Mouse (Mus musculus): Measurements from ENCODE around the gene Akap5. TPM values are rescaled to one million over a fixed set of nuclear protein-coding genes. Genes with fewer than 3 reads are reported as not detected.

Gene Akap5
- polyA plus RNA-seq, 1 experiment from 2014 or later: 8.8 TPM

GRCm38 (mm10) chr12:76345759-76346455, 21.2 kb downstream of the Akap5 start:
- H3K4me2 ChIP-seq (ENCODE audit: low read length): no peak overlapping the region
- H3K9ac ChIP-seq (replicated peaks; ENCODE audit: low read length): no peak overlapping the region
- H3K9me3 ChIP-seq (ENCODE audit: control insufficient read depth, low read length): no peaks in the 10 kb centered on the region
- H3K27me3 ChIP-seq (ENCODE audit: control insufficient read depth, insufficient read depth, low read length): no peaks in the 10 kb centered on the region
- peaks cover 31% of the 10 kb centered on the region for H3K36me3 ChIP-seq (ENCODE audit: control insufficient read depth, insufficient read depth, low read length)
- ATAC-seq (ENCODE audit: low FRiP score, low TSS enrichment) (no peak), DNase-seq (no peak)
- H3K4me3 ChIP-seq (replicated peaks; ENCODE audit: low read depth, low read length): no peak overlapping the region
- no peaks in the 10 kb centered on the region for H3K4me1 ChIP-seq (ENCODE audit: control insufficient read depth, insufficient read depth, low read length)
- no peak overlapping the region for H3K27ac ChIP-seq (replicated peaks; ENCODE audit: low read depth, low read length)
- 84% methylated on average over 6 of the region's 6 CpGs for WGBS

- H3K9me3 ChIP-seq (ENCODE audit: control insufficient read depth, low read length): no peaks in the 10 kb centered on the region
- 77% methylated on average over 8 of the region's 8 CpGs for WGBS
- ATAC-seq (ENCODE audit: low FRiP score, low TSS enrichment) (no peak), DNase-seq (no peak)
- H3K36me3 ChIP-seq (ENCODE audit: control insufficient read depth, insufficient read depth, low read length): peaks cover 39% of the 10 kb centered on the region
- no peaks in the 10 kb centered on the region for H3K27me3 ChIP-seq (ENCODE audit: control insufficient read depth, insufficient read depth, low read length)
- H3K4me2 ChIP-seq (ENCODE audit: low read length): no peak overlapping the region
- no peak overlapping the region for H3K27ac ChIP-seq (replicated peaks; ENCODE audit: low read depth, low read length)
- H3K9ac ChIP-seq (replicated peaks; ENCODE audit: low read length): no peak overlapping the region
- H3K4me3 ChIP-seq (replicated peaks; ENCODE audit: low read depth, low read length): no peak overlapping the region
- no peaks in the 10 kb centered on the region for H3K4me1 ChIP-seq (ENCODE audit: control insufficient read depth, insufficient read depth, low read length)
Measured at GRCm38 (mm10) chr12:76349680-76350220, 25.1 kb downstream of the Akap5 start.

- H3K4me3 ChIP-seq (replicated peaks; ENCODE audit: low read depth, low read length): no peak overlapping the region
- DNase-seq (no peak), ATAC-seq (ENCODE audit: low FRiP score, low TSS enrichment) (no peak)
- no peaks in the 10 kb centered on the region for H3K36me3 ChIP-seq (ENCODE audit: control insufficient read depth, insufficient read depth, low read length)
- H3K27me3 ChIP-seq (ENCODE audit: control insufficient read depth, insufficient read depth, low read length): no peaks in the 10 kb centered on the region
- no peak overlapping the region for H3K27ac ChIP-seq (replicated peaks; ENCODE audit: low read depth, low read length)
- 35% methylated on average over 1 of the region's 1 CpGs for WGBS
- H3K9me3 ChIP-seq (ENCODE audit: control insufficient read depth, low read length): no peaks in the 10 kb centered on the region
- H3K9ac ChIP-seq (replicated peaks; ENCODE audit: low read length): no peak overlapping the region
- no peak overlapping the region for H3K4me2 ChIP-seq (ENCODE audit: low read length)
- no peaks in the 10 kb centered on the region for H3K4me1 ChIP-seq (ENCODE audit: control insufficient read depth, insufficient read depth, low read length)
Measured at GRCm38 (mm10) chr12:76360868-76361267, 36.2 kb downstream of the Akap5 start.

GRCm38 (mm10) chr12:76361405-76362302, 37.0 kb downstream of the Akap5 start:
- no peak overlapping the region for H3K4me2 ChIP-seq (ENCODE audit: low read length)
- 72% methylated on average over 9 of the region's 9 CpGs for WGBS
- H3K4me3 ChIP-seq (replicated peaks; ENCODE audit: low read depth, low read length): no peak overlapping the region
- ATAC-seq (ENCODE audit: low FRiP score, low TSS enrichment) (no peak), DNase-seq (no peak)
- no peaks in the 10 kb centered on the region for H3K4me1 ChIP-seq (ENCODE audit: control insufficient read depth, insufficient read depth, low read length)
- no peak overlapping the region for H3K27ac ChIP-seq (replicated peaks; ENCODE audit: low read depth, low read length)
- no peaks in the 10 kb centered on the region for H3K36me3 ChIP-seq (ENCODE audit: control insufficient read depth, insufficient read depth, low read length)
- H3K9ac ChIP-seq (replicated peaks; ENCODE audit: low read length): no peak overlapping the region
- no peaks in the 10 kb centered on the region for H3K27me3 ChIP-seq (ENCODE audit: control insufficient read depth, insufficient read depth, low read length)
- H3K9me3 ChIP-seq (ENCODE audit: control insufficient read depth, low read length): no peaks in the 10 kb centered on the region

- ATAC-seq (ENCODE audit: low FRiP score, low TSS enrichment): no peak
- WGBS: 88% methylated on average over 9 of the region's 9 CpGs
- H3K4me2 ChIP-seq (ENCODE audit: low read length): no peak overlapping the region
- peaks cover 3% of the 10 kb centered on the region for H3K4me1 ChIP-seq (ENCODE audit: control insufficient read depth, insufficient read depth, low read length)
- no peaks in the 10 kb centered on the region for H3K9me3 ChIP-seq (ENCODE audit: control insufficient read depth, low read length)
- H3K4me3 ChIP-seq (replicated peaks; ENCODE audit: low read depth, low read length): no peak overlapping the region
- H3K27ac ChIP-seq (replicated peaks; ENCODE audit: low read depth, low read length): no peak overlapping the region
- no peaks in the 10 kb centered on the region for H3K36me3 ChIP-seq (ENCODE audit: control insufficient read depth, insufficient read depth, low read length)
- no peaks in the 10 kb centered on the region for H3K27me3 ChIP-seq (ENCODE audit: control insufficient read depth, insufficient read depth, low read length)
- H3K9ac ChIP-seq (replicated peaks; ENCODE audit: low read length): no peak overlapping the region
- DNase-seq: no peak
Measured at GRCm38 (mm10) chr12:76362303-76362676, 37.6 kb downstream of the Akap5 start.

GRCm38 (mm10) chr12:76366276-76366675, 41.6 kb downstream of the Akap5 start:
- Histone ChIP-seq H3K27me3 (ENCODE audit: control insufficient read depth, insufficient read depth, low read length) (no peaks in the 10 kb centered on the region), H3K36me3 (ENCODE audit: control insufficient read depth, insufficient read depth, low read length) (no peaks in the 10 kb centered on the region), H3K27ac (replicated peaks; ENCODE audit: low read depth, low read length) (no peak overlapping the region), H3K4me2 (ENCODE audit: low read length) (no peak overlapping the region), H3K4me3 (replicated peaks; ENCODE audit: low read depth, low read length) (no peak overlapping the region), H3K4me1 (ENCODE audit: control insufficient read depth, insufficient read depth, low read length) (peaks cover 15% of the 10 kb centered on the region), H3K9me3 (ENCODE audit: control insufficient read depth, low read length) (no peaks in the 10 kb centered on the region), H3K9ac (replicated peaks; ENCODE audit: low read length) (no peak overlapping the region)
- WGBS: 87% methylated on average over 3 of the region's 3 CpGs
- DNase-seq: no peak
- ATAC-seq (ENCODE audit: low FRiP score, low TSS enrichment): no peak

- Histone ChIP-seq H3K4me1 (ENCODE audit: control insufficient read depth, insufficient read depth, low read length) (peaks cover 24% of the 10 kb centered on the region), H3K4me2 (ENCODE audit: low read length) (peak overlapping the region; percentile 88), H3K9ac (replicated peaks; ENCODE audit: low read length) (no peak overlapping the region), H3K4me3 (replicated peaks; ENCODE audit: low read depth, low read length) (no peak overlapping the region), H3K9me3 (ENCODE audit: control insufficient read depth, low read length) (no peaks in the 10 kb centered on the region), H3K36me3 (ENCODE audit: control insufficient read depth, insufficient read depth, low read length) (no peaks in the 10 kb centered on the region), H3K27me3 (ENCODE audit: control insufficient read depth, insufficient read depth, low read length) (no peaks in the 10 kb centered on the region), H3K27ac (replicated peaks; ENCODE audit: low read depth, low read length) (no peak overlapping the region)
- ATAC-seq (ENCODE audit: low FRiP score, low TSS enrichment) (no peak), DNase-seq (peak; percentile 47)
- WGBS: 27% methylated on average over 14 of the region's 14 CpGs
Measured at GRCm38 (mm10) chr12:76367096-76367995, 42.7 kb downstream of the Akap5 start.

GRCm38 (mm10) chr12:76368201-76368789, 43.6 kb downstream of the Akap5 start:
- WGBS: 8% methylated on average over 9 of the region's 9 CpGs
- no peaks in the 10 kb centered on the region for H3K36me3 ChIP-seq (ENCODE audit: control insufficient read depth, insufficient read depth, low read length)

More at GRCm38 (mm10) chr12:76368201-76368789, 43.6 kb downstream of the Akap5 start:
- H3K9me3 ChIP-seq (ENCODE audit: control insufficient read depth, low read length): no peaks in the 10 kb centered on the region
- no peaks in the 10 kb centered on the region for H3K27me3 ChIP-seq (ENCODE audit: control insufficient read depth, insufficient read depth, low read length)
- DNase-seq (no peak), ATAC-seq (ENCODE audit: low FRiP score, low TSS enrichment) (no peak)
- H3K4me1 ChIP-seq (ENCODE audit: control insufficient read depth, insufficient read depth, low read length): peaks cover 24% of the 10 kb centered on the region
- H3K4me3 ChIP-seq (replicated peaks; ENCODE audit: low read depth, low read length): peak overlapping the region; percentile 92
- peak overlapping the region; percentile 99 for H3K9ac ChIP-seq (replicated peaks; ENCODE audit: low read length)
- H3K27ac ChIP-seq (replicated peaks; ENCODE audit: low read depth, low read length): peak overlapping the region; percentile 98
- H3K4me2 ChIP-seq (ENCODE audit: low read length): peak overlapping the region; percentile 88

All from midbrain, embryonic 14.5 days (tissue).